Mouse (Mus musculus) stomach, embryonic 16.5 days (tissue): ENCODE data around the gene Abcd2. TPM values are rescaled to one million over a fixed set of nuclear protein-coding genes. Genes with fewer than 3 reads are reported as not detected.

Experiments used
- ATAC-seq: fragments of 200-750 bp; cut with Nextera tagmentation; 2 replicates; pipeline ENCODE4 v1.8.0; 2017; ENCODE audit warnings: moderate number of reproducible peaks, moderate TSS enrichment; ENCODE audit not compliant: insufficient read depth, low FRiP score
- H3K27ac ChIP-seq: fragments of 300-500 bp; sonication (generic); 2 replicates; pipeline ENCODE4 v1.5.1; 2014; ENCODE audit warnings: low read length
- H3K27me3 ChIP-seq: fragments of 300-500 bp; sonication (generic); 2 replicates; pipeline ENCODE4 v1.6.1; 2014; ENCODE audit warnings: low read length, control low read depth, mixed read lengths; ENCODE audit not compliant: control insufficient read depth, insufficient read depth
- H3K36me3 ChIP-seq: fragments of 300-500 bp; sonication (generic); 2 replicates; pipeline ENCODE4 v1.6.1; 2014; ENCODE audit warnings: low read length; ENCODE audit not compliant: control insufficient read depth, insufficient read depth
- H3K4me1 ChIP-seq: fragments of 300-500 bp; sonication (generic); 2 replicates; pipeline ENCODE4 v1.6.1; 2014; ENCODE audit warnings: low read length, control low read depth, mixed read lengths; ENCODE audit not compliant: control insufficient read depth, insufficient read depth
- H3K4me2 ChIP-seq: fragments of 300-500 bp; sonication (generic); 2 replicates; pipeline ENCODE4 v1.6.1; 2014; ENCODE audit warnings: low read depth, low read length, mixed read lengths
- H3K4me3 ChIP-seq: fragments of 300-500 bp; sonication (generic); replicated peaks from 2 replicates; pipeline ENCODE4 v1.5.1; 2014; ENCODE audit warnings: mild to moderate bottlenecking, low read length
- H3K9ac ChIP-seq: fragments of 300-500 bp; sonication (generic); 2 replicates; pipeline ENCODE4 v1.6.1; 2014; ENCODE audit warnings: low read length
- H3K9me3 ChIP-seq: fragments of 300-500 bp; sonication (generic); replicated peaks from 2 replicates; pipeline ENCODE4 v1.6.1; 2016; ENCODE audit warnings: low read length, control low read depth; ENCODE audit not compliant: control insufficient read depth
- WGBS: fragments of 180-500 bp; shearing (Covaris S2); extraction: QIAGEN DNeasy Blood & Tissue Kit; methylation state at CpG from one replicate; pipeline ENCODE4 v1.1.7; 2014; 5-methylcytosine and 5-hydroxymethylcytosine counted together
- polyA plus RNA-seq: library from polyadenylated mRNA; unstranded; fragments of >200 nt; fragmentation: Nextera tagmentation; extraction: Ambion mirVana; gene quantifications from 2 replicates; pipeline ENCODE4 v1.2.1, GENCODE M21; 2015

The Abcd2 gene
- polyA plus RNA-seq, 1 experiment from 2014 or later, result 2.9 TPM

DNA sequence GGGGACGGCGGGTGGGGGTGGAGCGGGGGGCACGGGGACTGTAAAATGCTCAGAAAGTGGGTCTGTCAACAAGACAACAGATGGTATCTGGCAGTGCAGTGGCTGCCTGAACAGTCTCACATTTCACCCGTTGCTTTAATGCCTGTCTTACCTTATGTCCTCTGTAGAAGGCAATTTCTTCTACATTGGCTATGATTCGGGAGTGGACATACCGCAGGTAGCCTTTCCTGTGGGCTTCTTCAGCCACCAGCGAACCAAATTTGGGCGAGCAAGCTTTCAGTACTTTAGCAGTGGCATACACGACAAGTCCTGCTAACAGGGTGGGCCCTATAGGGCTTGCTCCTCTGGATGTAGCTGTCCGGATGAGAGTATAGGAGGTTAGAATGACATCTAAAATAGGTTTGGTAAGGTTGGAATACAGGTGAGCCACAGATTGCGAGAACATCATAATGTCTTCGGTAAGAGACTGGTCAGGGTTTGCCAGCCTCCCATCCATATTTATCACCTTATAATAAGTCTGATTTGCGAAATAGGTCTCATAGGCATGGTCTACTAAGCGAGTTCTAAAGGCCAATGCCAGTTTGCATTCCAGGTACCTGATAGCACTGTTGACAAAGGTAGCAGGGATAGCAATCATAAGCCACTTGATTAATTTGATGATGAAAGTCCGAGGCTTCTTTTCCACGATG, 936 bp downstream of the Abcd2 start:
- Histone ChIP-seq H3K27me3 (no peaks in the 10 kb centered on the region), H3K4me1 (peaks cover 4% of the 10 kb centered on the region; the same call in 1 of the 2 replicates), H3K9ac (peak overlapping the region; percentile 54; the same call in 1 of the 2 replicates), H3K9me3 (no peaks in the 10 kb centered on the region), H3K27ac (no peak overlapping the region; the same call in 1 of the 2 replicates), H3K36me3 (no peaks in the 10 kb centered on the region), H3K4me3 (peak overlapping the region; percentile 47), H3K4me2 (peak overlapping the region; percentile 58)
- no peak for ATAC-seq
- WGBS, result 44% methylated on average over 17 of the region's 17 CpGs

GRCm38 (mm10) chr15:91190026-91190425, 1.6 kb downstream of the Abcd2 start:
- H3K36me3 ChIP-seq, result no peaks in the 10 kb centered on the region
- no peaks in the 10 kb centered on the region for H3K27me3 ChIP-seq

GRCm38 (mm10) chr15:91186358-91186757, 5.2 kb downstream of the Abcd2 start:
- 82% methylated on average over 6 of the region's 6 CpGs for WGBS
- ATAC-seq, result no peak
- peaks cover 4% of the 10 kb centered on the region; the same call in 1 of the 2 replicates for H3K4me1 ChIP-seq
- H3K27ac ChIP-seq, result no peak overlapping the region
- no peak overlapping the region for H3K4me3 ChIP-seq
- H3K9me3 ChIP-seq, result no peaks in the 10 kb centered on the region
- no peaks in the 10 kb centered on the region for H3K27me3 ChIP-seq
- no peak overlapping the region for H3K9ac ChIP-seq
- no peak overlapping the region for H3K4me2 ChIP-seq
- no peaks in the 10 kb centered on the region for H3K36me3 ChIP-seq

More at GRCm38 (mm10) chr15:91190026-91190425, 1.6 kb downstream of the Abcd2 start:
- Histone ChIP-seq H3K4me3 (peak overlapping the region; percentile 47), H3K9ac (no peak overlapping the region), H3K4me2 (peak overlapping the region; percentile 58), H3K4me1 (peaks cover 4% of the 10 kb centered on the region; the same call in 1 of the 2 replicates), H3K27ac (no peak overlapping the region), H3K9me3 (no peaks in the 10 kb centered on the region)
- ATAC-seq, result no peak
- 56% methylated on average over 4 of the region's 4 CpGs for WGBS

- WGBS, result 61% methylated on average over 15 of the region's 15 CpGs
- Histone ChIP-seq H3K4me3 (no peak overlapping the region), H3K4me1 (no peaks in the 10 kb centered on the region), H3K4me2 (no peak overlapping the region), H3K36me3 (no peaks in the 10 kb centered on the region), H3K27me3 (no peaks in the 10 kb centered on the region), H3K9me3 (no peaks in the 10 kb centered on the region), H3K27ac (no peak overlapping the region), H3K9ac (no peak overlapping the region)
- ATAC-seq, result no peak
Measured at GRCm38 (mm10) chr15:91179911-91180622, 11.5 kb downstream of the Abcd2 start.

GRCm38 (mm10) chr15:91178656-91179314, 12.8 kb downstream of the Abcd2 start:
- no peaks in the 10 kb centered on the region for H3K9me3 ChIP-seq
- no peaks in the 10 kb centered on the region for H3K36me3 ChIP-seq
- H3K27me3 ChIP-seq, result no peaks in the 10 kb centered on the region
- H3K4me1 ChIP-seq, result no peaks in the 10 kb centered on the region
- WGBS, result 58% methylated on average over 9 of the region's 9 CpGs
- ATAC-seq, result no peak
- H3K27ac ChIP-seq, result no peak overlapping the region
- no peak overlapping the region for H3K4me3 ChIP-seq
- no peak overlapping the region for H3K9ac ChIP-seq
- H3K4me2 ChIP-seq, result no peak overlapping the region

DNA sequence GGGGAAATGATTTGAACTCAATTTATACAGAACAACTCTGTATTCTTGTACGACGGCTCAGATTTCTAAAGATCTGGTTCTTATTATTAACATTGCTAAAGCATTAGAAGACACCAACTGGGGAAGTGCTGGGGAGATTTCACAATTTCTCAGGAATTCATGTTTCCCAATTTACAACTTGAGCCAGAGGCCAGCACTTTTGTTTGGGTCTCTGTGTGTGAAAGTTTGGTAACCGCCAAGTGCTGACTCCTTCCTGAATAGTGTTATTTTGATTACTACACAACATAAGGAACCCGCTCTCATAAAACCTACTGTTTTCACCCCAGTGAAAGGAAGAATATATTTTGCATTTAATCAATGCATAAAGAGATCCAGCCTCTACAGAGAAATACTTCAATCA, 19.4 kb downstream of the Abcd2 start:
- H3K4me3 ChIP-seq, result no peak overlapping the region
- H3K9ac ChIP-seq, result no peak overlapping the region
- no peaks in the 10 kb centered on the region for H3K36me3 ChIP-seq
- WGBS, result 75% methylated on average over 4 of the region's 4 CpGs
- H3K27me3 ChIP-seq, result no peaks in the 10 kb centered on the region
- ATAC-seq, result no peak
- no peaks in the 10 kb centered on the region for H3K4me1 ChIP-seq
- no peak overlapping the region for H3K4me2 ChIP-seq
- H3K27ac ChIP-seq, result no peak overlapping the region
- H3K9me3 ChIP-seq, result no peaks in the 10 kb centered on the region

DNA sequence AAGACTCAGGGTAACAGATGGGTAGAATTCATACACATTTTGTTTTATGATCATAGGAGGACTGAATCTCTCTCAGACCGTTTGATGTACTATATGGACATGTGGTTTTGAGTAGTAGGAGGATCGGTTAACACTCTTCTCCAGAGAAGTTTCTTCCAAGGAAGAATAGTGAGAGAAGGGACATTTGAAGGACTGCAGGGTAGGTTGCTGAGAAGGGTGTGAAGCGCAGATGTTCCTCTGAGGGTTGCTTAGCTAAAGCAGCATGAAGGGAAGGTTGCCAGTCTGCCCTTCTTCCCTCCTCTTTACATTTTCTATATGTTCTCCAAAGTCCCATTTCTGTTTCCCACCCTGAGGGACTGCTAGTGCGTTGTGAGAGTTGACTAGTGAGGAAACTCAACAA, 20.3 kb downstream of the Abcd2 start:
- no peak overlapping the region for H3K9ac ChIP-seq
- WGBS, result 83% methylated on average over 4 of the region's 4 CpGs
- no peaks in the 10 kb centered on the region for H3K9me3 ChIP-seq
- ATAC-seq, result no peak
- no peaks in the 10 kb centered on the region for H3K4me1 ChIP-seq
- no peaks in the 10 kb centered on the region for H3K36me3 ChIP-seq
- H3K4me2 ChIP-seq, result no peak overlapping the region
- H3K4me3 ChIP-seq, result no peak overlapping the region
- no peaks in the 10 kb centered on the region for H3K27me3 ChIP-seq
- no peak overlapping the region for H3K27ac ChIP-seq

GRCm38 (mm10) chr15:91170602-91171328, 20.8 kb downstream of the Abcd2 start:
- Histone ChIP-seq H3K4me2 (no peak overlapping the region), H3K9ac (no peak overlapping the region), H3K4me3 (no peak overlapping the region), H3K27me3 (no peaks in the 10 kb centered on the region), H3K36me3 (no peaks in the 10 kb centered on the region), H3K4me1 (no peaks in the 10 kb centered on the region), H3K27ac (no peak overlapping the region), H3K9me3 (no peaks in the 10 kb centered on the region)
- ATAC-seq, result no peak
- WGBS, result 75% methylated on average over 9 of the region's 9 CpGs
